ENCODE assay signal across 8 mouse cellular contexts in the genomic region with DNA sequence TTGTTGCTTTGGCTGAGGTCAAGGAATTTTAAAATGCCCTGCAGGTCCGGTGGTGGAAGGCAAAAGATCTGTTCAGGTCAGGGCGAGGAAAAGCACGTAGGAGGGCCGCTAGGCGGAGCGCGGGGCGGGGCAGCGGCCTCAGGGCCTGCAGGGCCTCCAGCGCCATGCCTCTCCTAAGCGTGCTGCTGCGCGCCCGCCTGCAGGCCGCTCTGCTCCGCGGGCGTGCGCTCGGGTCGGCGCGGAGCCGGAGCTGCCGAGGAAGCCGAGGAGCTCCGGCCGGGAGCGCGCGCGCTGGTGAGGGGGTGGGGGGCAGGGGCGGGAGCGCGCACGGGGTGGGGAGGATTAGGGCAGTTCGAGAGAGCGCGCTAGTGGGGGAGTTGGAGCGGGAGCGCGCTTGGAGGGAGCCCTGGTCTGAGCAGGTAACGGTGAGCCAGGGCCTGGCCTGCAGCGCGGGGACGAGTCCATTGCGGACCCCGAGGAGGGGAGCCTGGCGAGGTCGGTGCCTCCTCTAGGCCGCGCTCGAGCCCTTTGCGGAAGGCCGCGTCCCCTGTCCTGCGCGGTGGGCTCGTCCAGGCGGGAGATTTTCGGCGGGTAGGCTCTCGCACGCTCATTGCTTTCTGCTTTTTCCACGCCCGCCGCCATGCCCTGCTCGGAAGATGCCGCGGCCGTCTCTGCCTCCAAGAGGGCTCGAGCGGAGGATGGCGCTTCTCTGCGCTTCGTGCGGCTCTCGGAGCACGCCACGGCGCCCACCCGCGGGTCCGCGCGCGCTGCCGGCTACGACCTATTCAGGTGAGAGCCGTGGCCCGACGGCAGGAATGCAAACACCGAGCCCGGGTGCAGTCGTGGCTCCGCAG. TPM values are rescaled to one million over a fixed set of nuclear protein-coding genes. Genes with fewer than 3 reads are reported as not detected.
A peak's percentile ranks its signal among the peaks of the same experiment; 100 is the strongest.
DNase-seq lines count a peak whose midpoint lies in the region; ATAC-seq lines count a peak whose summit lies in the region.

A gene (plus strand): TSS at position 83 of the 854 bp plus-strand sequence.

- H3K4me3 ChIP-seq in heart, embryonic 10.5 days = peak within 1 kb of the TSS; percentile 86
- peak within 1 kb of the TSS; percentile 83 for H3K4me3 ChIP-seq in kidney, embryonic 15.5 days (replicated peaks)

- peak within 1 kb of the TSS; percentile 96 for H3K27ac ChIP-seq in heart, embryonic 10.5 days
- H3K27ac ChIP-seq in kidney, embryonic 15.5 days = peak within 1 kb of the TSS; percentile 96

- H3K27me3 ChIP-seq in heart, embryonic 10.5 days (ENCODE audit: insufficient read depth, poor library complexity, severe bottlenecking) = no peaks in the 10 kb centered on the region
- H3K27me3 ChIP-seq in kidney, embryonic 15.5 days = no peaks in the 10 kb centered on the region

- peak within 1 kb of the TSS; percentile 85 for H3K9ac ChIP-seq in kidney, embryonic 15.5 days

- H3K36me3 ChIP-seq in heart, embryonic 10.5 days = peaks cover 27% of the 10 kb centered on the region
- peaks cover 30% of the 10 kb centered on the region for H3K36me3 ChIP-seq in kidney, embryonic 15.5 days

- DNase-seq in B cell, adult 2 months = peak; percentile 92 to 94
- peak; percentile 99 for DNase-seq in brain, adult 2 months (ENCODE audit: low read depth, low spot score)
- DNase-seq in heart, embryonic 10.5 days (ENCODE audit: low spot score) = peak; percentile 98
- DNase-seq in liver = peak; percentile 97
- peak; percentile 94 to 95 for DNase-seq in spleen, postnatal 4 days (ENCODE audit: low spot score in 2 of 2)

- WGBS in heart, embryonic 10.5 days = under 1% methylated on average over 95 of the region's 96 CpGs
- under 1% methylated on average over 96 of the region's 96 CpGs for WGBS in kidney, embryonic 15.5 days

- ATAC-seq in erythroblast, adult 5-6 weeks (replicated peaks; ENCODE audit: low FRiP score, poor library complexity, severe bottlenecking) = peak; percentile 80
- peak; percentile 99 for ATAC-seq in kidney, embryonic 15.5 days (replicated peaks; ENCODE audit: low FRiP score)
- peak; percentile 89 for ATAC-seq in monocyte, adult 5-6 weeks (replicated peaks; ENCODE audit: insufficient number of reproducible peaks, low FRiP score, low TSS enrichment, poor library complexity, severe bottlenecking)

- peak within 1 kb of the TSS; percentile 75 for H3K4me2 ChIP-seq in kidney, embryonic 15.5 days

- peaks cover 16% of the 10 kb centered on the region; the same call in 1 of the 2 replicates for H3K4me1 ChIP-seq in heart, embryonic 10.5 days
- H3K4me1 ChIP-seq in kidney, embryonic 15.5 days = peaks cover 46% of the 10 kb centered on the region

- H3K9me3 ChIP-seq in heart, embryonic 10.5 days = no peaks in the 10 kb centered on the region
- H3K9me3 ChIP-seq in kidney, embryonic 15.5 days (replicated peaks) = no peaks in the 10 kb centered on the region

RNA-seq across cellular contexts. Expression of the gene that starts here (rescaled TPM):
- 37.2 and 67.4 TPM in 2 replicates for total RNA-seq in erythroblast, adult 5-6 weeks (2015; ENCODE audit: low replicate concordance)
- 39.2 and 80.6 TPM in 2 replicates for total RNA-seq in erythroblast, adult 5-6 weeks (2017; ENCODE audit: low replicate concordance)
- 150 and 180 TPM in 2 replicates for polyA plus RNA-seq in heart, embryonic 10.5 days (2016; fragmentation: Nextera tagmentation; extraction: Ambion mirVana)
- 176 and 183 TPM in 2 replicates for polyA plus RNA-seq in kidney, embryonic 15.5 days (2015; fragmentation: Nextera tagmentation; extraction: Ambion mirVana)
- total RNA-seq in monocyte, adult 5-6 weeks (2017) = 9.1 to 14.2 TPM (median 11.6 TPM) in 3 replicates

Comparison
In these comparisons a context has a peak if more than half of its experiments do, and no peak if none do; other contexts are left out.
1. Peak in every context shown above with its lines: DNase-seq, ATAC-seq, H3K4me3 ChIP-seq and H3K27ac ChIP-seq.